Mouse (Mus musculus): ENCODE data around the gene Zfp526. TPM values are rescaled to one million over a fixed set of nuclear protein-coding genes. Genes with fewer than 3 reads are reported as not detected.
A peak's percentile ranks its signal among the peaks of the same experiment; 100 is the strongest.

The Zfp526 gene
- not detected in 2 replicates for polyA plus RNA-seq (2012; ENCODE audit: insufficient read depth, insufficient read length, low replicate concordance, missing spikeins)

- under 1% methylated on average over 45 of the region's 45 CpGs for WGBS
- TF ChIP-seq CTCF (IDR thresholded peaks at IDR 0.05; ENCODE audit: insufficient read depth, low read depth, low read length) (no peak), POLR2A (IDR thresholded peaks at IDR 0.05; ENCODE audit: insufficient read depth, low read depth, low read length) (peak; percentile 46; the same call in 1 of the 2 replicates)
- H3K4me1 ChIP-seq (ENCODE audit: control insufficient read depth, insufficient read depth, low read length) = peaks cover 19% of the 10 kb centered on the region
- H3K27ac ChIP-seq (ENCODE audit: insufficient read depth, low read depth, low read length) = peak within 1 kb of the TSS; percentile 83; the same call in 1 of the 2 replicates
- H3K4me3 ChIP-seq (ENCODE audit: insufficient read depth, low read depth, low read length) = peak within 1 kb of the TSS; percentile 96
Measured at GRCm38 (mm10) chr7:25221102-25221883, at the start of gene Zfp526. Gene Zfp526, plus strand, starts transcription at chr7:25221425.

DNA sequence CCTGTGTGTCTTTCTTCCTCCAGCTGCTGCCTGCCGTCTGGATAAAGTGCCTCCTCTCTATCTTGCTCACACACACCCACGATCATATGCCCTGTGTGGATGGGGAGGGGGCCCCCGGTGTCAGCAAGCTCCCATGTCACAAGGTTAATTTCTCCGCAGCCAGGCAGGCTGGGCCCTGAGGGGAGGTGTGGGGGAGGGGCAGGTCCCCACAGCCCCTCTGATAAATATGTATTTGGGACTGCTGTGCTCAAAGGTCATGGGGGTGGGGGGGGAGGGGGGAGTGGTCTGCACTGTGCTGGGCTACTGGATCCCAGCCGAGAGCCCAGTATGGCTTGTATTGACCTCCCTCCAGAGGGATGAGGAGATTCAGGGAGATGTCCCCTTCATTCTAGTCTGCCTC lies 48.6 kb upstream of the Zfp526 start:
- peaks cover 16% of the 10 kb centered on the region for H3K4me1 ChIP-seq (ENCODE audit: control insufficient read depth, insufficient read depth, low read length)
- TF ChIP-seq CTCF (IDR thresholded peaks at IDR 0.05; ENCODE audit: insufficient read depth, low read depth, low read length) = no peak
- TF ChIP-seq POLR2A (IDR thresholded peaks at IDR 0.05; ENCODE audit: insufficient read depth, low read depth, low read length) = no peak
- 68% methylated on average over 5 of the region's 5 CpGs for WGBS
- no peak overlapping the region for H3K4me3 ChIP-seq (ENCODE audit: insufficient read depth, low read depth, low read length)
- no peak overlapping the region for H3K27ac ChIP-seq (ENCODE audit: insufficient read depth, low read depth, low read length)

DNA sequence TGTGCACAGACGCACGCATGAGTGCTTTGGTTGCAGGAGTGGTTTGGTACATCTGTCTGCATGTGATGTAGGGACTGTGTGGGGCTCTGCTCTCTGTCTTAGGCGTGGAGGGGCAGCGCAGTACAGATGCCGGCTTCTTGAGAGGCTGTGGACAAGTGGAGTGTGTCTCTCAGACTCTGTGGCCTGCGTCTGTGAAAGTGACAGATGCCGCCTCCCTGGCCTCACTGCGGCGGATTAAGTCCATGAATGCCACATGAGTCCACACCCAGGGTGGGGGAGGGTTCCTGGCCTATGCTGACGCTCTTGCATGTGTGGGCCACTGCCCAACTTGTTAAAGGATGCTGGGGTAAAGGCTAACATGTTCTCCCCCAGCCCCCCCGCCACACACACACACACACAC lies 46.9 kb upstream of the Zfp526 start:
- Histone ChIP-seq H3K27ac (ENCODE audit: insufficient read depth, low read depth, low read length) (no peak overlapping the region), H3K4me1 (ENCODE audit: control insufficient read depth, insufficient read depth, low read length) (peaks cover 18% of the 10 kb centered on the region), H3K4me3 (ENCODE audit: insufficient read depth, low read depth, low read length) (no peak overlapping the region)
- 70% methylated on average over 11 of the region's 11 CpGs for WGBS
- TF ChIP-seq CTCF (IDR thresholded peaks at IDR 0.05; ENCODE audit: insufficient read depth, low read depth, low read length) (no peak), POLR2A (IDR thresholded peaks at IDR 0.05; ENCODE audit: insufficient read depth, low read depth, low read length) (no peak)

DNA sequence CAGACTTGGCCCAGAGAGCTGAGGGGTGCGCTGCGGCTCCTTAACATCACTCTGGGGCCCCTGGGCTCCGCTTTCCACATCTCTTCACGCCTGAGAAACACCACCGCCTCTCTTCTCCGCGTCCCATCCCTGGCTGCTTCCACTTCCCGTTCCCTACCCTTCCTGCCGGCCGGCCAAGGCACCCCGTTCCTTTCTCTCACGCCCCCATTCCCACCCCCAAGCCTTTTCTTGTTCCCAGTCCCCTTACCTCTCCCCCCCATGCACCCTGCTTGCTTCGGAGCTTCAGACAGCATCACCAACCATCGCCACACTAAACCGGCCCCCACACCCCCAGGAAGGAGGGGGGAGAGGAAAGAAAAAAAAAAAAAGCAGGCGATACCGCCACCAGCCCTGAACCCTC lies 42.9 kb upstream of the Zfp526 start:
- WGBS = 2% methylated on average over 17 of the region's 17 CpGs
- peaks cover 30% of the 10 kb centered on the region for H3K4me1 ChIP-seq (ENCODE audit: control insufficient read depth, insufficient read depth, low read length)

DNA sequence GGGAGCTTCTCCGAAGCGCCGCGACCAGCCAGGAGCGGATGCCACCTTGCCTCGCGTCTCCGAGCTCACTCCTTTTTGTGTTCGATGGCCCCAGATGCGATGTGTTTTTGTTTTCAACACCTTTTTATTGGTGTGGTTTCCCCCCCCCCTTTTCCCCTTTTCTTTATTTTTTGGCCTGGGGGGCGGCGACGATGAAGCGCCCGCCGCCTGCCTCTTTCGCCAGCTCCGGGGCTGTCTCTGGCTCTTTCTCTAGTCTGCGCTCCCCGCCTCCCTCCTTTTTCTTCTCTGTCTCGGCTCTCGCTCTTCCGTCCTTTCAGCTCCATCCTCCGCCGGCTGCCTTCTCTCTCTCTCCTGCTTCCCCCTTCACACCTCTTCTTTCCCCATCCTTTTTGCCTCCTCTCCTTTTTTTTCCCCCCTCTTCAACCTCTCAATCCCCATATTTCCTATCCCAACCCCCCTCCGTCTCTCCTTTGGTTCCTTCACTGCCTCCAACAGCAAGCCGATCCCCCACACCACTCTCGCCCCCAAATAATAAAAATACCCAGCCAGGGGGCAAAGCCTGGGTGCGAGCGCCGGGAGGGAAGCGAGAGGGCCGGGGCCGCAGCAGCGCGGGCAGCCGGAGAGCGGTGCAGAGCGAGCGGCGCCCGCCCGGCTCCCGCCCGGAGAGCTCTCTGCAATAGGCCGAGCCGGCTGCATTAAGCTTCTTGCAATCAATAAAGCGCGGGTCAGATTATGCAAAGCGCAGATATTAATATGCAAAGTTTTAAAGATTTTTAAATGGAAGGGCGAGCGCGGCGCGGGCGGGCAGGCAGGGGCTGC lies 42.2 kb upstream of the Zfp526 start:
- Histone ChIP-seq H3K4me1 (ENCODE audit: control insufficient read depth, insufficient read depth, low read length) (peaks cover 28% of the 10 kb centered on the region), H3K27ac (ENCODE audit: insufficient read depth, low read depth, low read length) (peak overlapping the region; percentile 97), H3K4me3 (ENCODE audit: insufficient read depth, low read depth, low read length) (peak overlapping the region; percentile 83)
- TF ChIP-seq POLR2A (IDR thresholded peaks at IDR 0.05; ENCODE audit: insufficient read depth, low read depth, low read length) (no peak), CTCF (IDR thresholded peaks at IDR 0.05; ENCODE audit: insufficient read depth, low read depth, low read length) (0 out of 2 replicates have a peak, but pooled peaks have one; percentile 5)
- WGBS = under 1% methylated on average over 53 of the region's 56 CpGs

More for the DNA sequence above, 42.9 kb upstream of the Zfp526 start:
- peak overlapping the region; percentile 97 for H3K27ac ChIP-seq (ENCODE audit: insufficient read depth, low read depth, low read length)
- TF ChIP-seq POLR2A (IDR thresholded peaks at IDR 0.05; ENCODE audit: insufficient read depth, low read depth, low read length) = no peak
- TF ChIP-seq CTCF (IDR thresholded peaks at IDR 0.05; ENCODE audit: insufficient read depth, low read depth, low read length) = no peak
- peak overlapping the region; percentile 83 for H3K4me3 ChIP-seq (ENCODE audit: insufficient read depth, low read depth, low read length)

GRCm38 (mm10) chr7:25179606-25180161 lies 41.5 kb upstream of the Zfp526 start, which contains the start of gene Pou2f2:
Gene Pou2f2, minus strand, starts transcription at chr7:25179726.
- H3K27ac ChIP-seq (ENCODE audit: insufficient read depth, low read depth, low read length) = peak within 1 kb of the TSS; percentile 97
- peak within 1 kb of the TSS; percentile 83 for H3K4me3 ChIP-seq (ENCODE audit: insufficient read depth, low read depth, low read length)
- TF ChIP-seq CTCF (IDR thresholded peaks at IDR 0.05; ENCODE audit: insufficient read depth, low read depth, low read length) (peak; percentile 41; the same call in 1 of the 2 replicates), POLR2A (IDR thresholded peaks at IDR 0.05; ENCODE audit: insufficient read depth, low read depth, low read length) (peak; percentile 45; the same call in 1 of the 2 replicates)
- H3K4me1 ChIP-seq (ENCODE audit: control insufficient read depth, insufficient read depth, low read length) = peaks cover 23% of the 10 kb centered on the region
- WGBS = under 1% methylated on average over 46 of the region's 56 CpGs

GRCm38 (mm10) chr7:25180512-25180911 lies 40.7 kb upstream of the Zfp526 start:
- H3K4me3 ChIP-seq (ENCODE audit: insufficient read depth, low read depth, low read length) = no peak overlapping the region
- 14% methylated on average over 6 of the region's 6 CpGs for WGBS
- TF ChIP-seq POLR2A (IDR thresholded peaks at IDR 0.05; ENCODE audit: insufficient read depth, low read depth, low read length) = no peak
- TF ChIP-seq CTCF (IDR thresholded peaks at IDR 0.05; ENCODE audit: insufficient read depth, low read depth, low read length) = no peak
- H3K27ac ChIP-seq (ENCODE audit: insufficient read depth, low read depth, low read length) = 0 out of 2 replicates have a peak overlapping the region, but pooled peaks have one; percentile 92
- H3K4me1 ChIP-seq (ENCODE audit: control insufficient read depth, insufficient read depth, low read length) = peaks cover 21% of the 10 kb centered on the region

DNA sequence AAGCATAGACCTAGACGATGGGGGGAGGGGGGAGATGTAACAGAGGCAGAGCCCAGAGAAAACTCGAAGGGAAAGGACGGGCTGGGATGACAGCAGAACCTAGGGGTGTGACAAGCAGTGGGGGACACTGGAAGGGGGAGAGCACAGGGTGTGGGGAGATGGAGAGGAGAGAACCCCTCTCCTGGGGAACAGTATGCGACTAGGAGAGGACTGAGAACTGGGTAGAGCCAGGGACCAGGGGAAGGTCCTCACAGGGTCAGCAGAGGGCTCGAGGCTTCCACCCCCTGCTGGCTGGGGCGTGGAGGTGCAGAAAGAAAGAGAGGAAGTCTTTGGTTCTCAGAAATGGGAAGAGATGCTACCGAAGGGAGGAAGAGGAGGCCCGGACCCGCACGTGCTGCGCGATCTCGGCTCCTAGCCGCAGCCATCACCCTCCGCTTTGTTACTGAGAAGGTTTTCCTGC lies 39.9 kb upstream of the Zfp526 start:
- TF ChIP-seq CTCF (IDR thresholded peaks at IDR 0.05; ENCODE audit: insufficient read depth, low read depth, low read length) (peak; percentile 74), POLR2A (IDR thresholded peaks at IDR 0.05; ENCODE audit: insufficient read depth, low read depth, low read length) (no peak)
- no peak overlapping the region for H3K27ac ChIP-seq (ENCODE audit: insufficient read depth, low read depth, low read length)
- H3K4me3 ChIP-seq (ENCODE audit: insufficient read depth, low read depth, low read length) = peak overlapping the region; percentile 31
- peaks cover 20% of the 10 kb centered on the region for H3K4me1 ChIP-seq (ENCODE audit: control insufficient read depth, insufficient read depth, low read length)
- 2% methylated on average over 15 of the region's 15 CpGs for WGBS
